Mouse (Mus musculus) thymus, adult 2 months (tissue): ENCODE data around the gene Traf3. TPM values are rescaled to one million over a fixed set of nuclear protein-coding genes. Genes with fewer than 3 reads are reported as not detected.

Source experiments
- DNase-seq: peaks from one replicate; pipeline ENCODE4 v3.0.0; 2021
- H3K27ac ChIP-seq: fragments of 200-500 bp; 2 replicates; pipeline ENCODE4 v1.5.1; 2012; ENCODE audit warnings: low read length, control low read depth; ENCODE audit not compliant: control insufficient read depth, insufficient read depth
- H3K27me3 ChIP-seq: fragments of 200-500 bp; 2 replicates; pipeline ENCODE4 v1.6.1; 2012; ENCODE audit warnings: mild to moderate bottlenecking, low read length, moderate library complexity, mixed read lengths; ENCODE audit not compliant: control insufficient read depth, insufficient read depth
- H3K36me3 ChIP-seq: fragments of 200-500 bp; 2 replicates; pipeline ENCODE4 v1.6.1; 2012; ENCODE audit warnings: mild to moderate bottlenecking, low read length, moderate library complexity; ENCODE audit not compliant: control insufficient read depth, insufficient read depth
- H3K4me1 ChIP-seq: fragments of 200-500 bp; replicated peaks from 2 replicates; pipeline ENCODE4 v1.6.1; 2012; ENCODE audit warnings: low read length; ENCODE audit not compliant: control insufficient read depth, insufficient read depth
- H3K4me3 ChIP-seq: fragments of 200-500 bp; 2 replicates; pipeline ENCODE4 v1.5.1; 2012; ENCODE audit warnings: mild to moderate bottlenecking, low read length, control low read depth, moderate library complexity; ENCODE audit not compliant: control insufficient read depth, insufficient read depth
- CTCF ChIP-seq: fragments of 200-500 bp; IDR thresholded peaks from 2 replicates; pipeline ENCODE4 v1.5.1; 2012; ENCODE audit warnings: mild to moderate bottlenecking, control low read depth, low read length, moderate library complexity, borderline replicate concordance; ENCODE audit not compliant: control insufficient read depth, poor library complexity, insufficient read depth; ENCODE audit errors: extremely low read depth
- POLR2A ChIP-seq: fragments of 200-500 bp; IDR thresholded peaks from 2 replicates; pipeline ENCODE4 v1.6.1; 2012; ENCODE audit warnings: mild to moderate bottlenecking, low read length, control low read depth, moderate library complexity; ENCODE audit not compliant: control insufficient read depth, poor library complexity, insufficient read depth; ENCODE audit errors: extremely low read depth
- WGBS: fragments of 180-500 bp; shearing (Covaris S2); methylation state at CpG from one replicate; pipeline ENCODE4 v1.1.7; 2018; 5-methylcytosine and 5-hydroxymethylcytosine counted together
- polyA plus RNA-seq: library from polyadenylated mRNA; depleted of rRNA; stranded (reverse); fragments of >200 nt; gene quantifications from 2 replicates; pipeline ENCODE4 v1.2.3, GENCODE M21; 2012; rRNA removed

Traf3 gene
- polyA plus RNA-seq, 1 experiment, result 40.2 TPM

GRCm38 (mm10) chr12:111309931-111310330 lies 143.8 kb downstream of the Traf3 start:
- DNase-seq, result no peak
- H3K27me3 ChIP-seq, result no peaks in the 10 kb centered on the region
- WGBS, result 80% methylated on average over 14 of the region's 14 CpGs
- no peak for TF ChIP-seq POLR2A
- TF ChIP-seq CTCF, result no peak
- no peak overlapping the region for H3K27ac ChIP-seq
- H3K4me1 ChIP-seq, result no peaks in the 10 kb centered on the region
- no peak overlapping the region for H3K4me3 ChIP-seq
- H3K36me3 ChIP-seq, result no peaks in the 10 kb centered on the region

GRCm38 (mm10) chr12:111311775-111312174 lies 145.6 kb downstream of the Traf3 start:
- DNase-seq, result no peak
- 94% methylated on average over 10 of the region's 10 CpGs for WGBS
- no peaks in the 10 kb centered on the region for H3K36me3 ChIP-seq

GRCm38 (mm10) chr12:111314273-111314672 lies 148.1 kb downstream of the Traf3 start:
- H3K27me3 ChIP-seq, result no peaks in the 10 kb centered on the region
- H3K36me3 ChIP-seq, result no peaks in the 10 kb centered on the region
- 96% methylated on average over 7 of the region's 7 CpGs for WGBS
- H3K4me1 ChIP-seq, result no peaks in the 10 kb centered on the region
- no peak overlapping the region for H3K27ac ChIP-seq
- TF ChIP-seq CTCF, result no peak
- TF ChIP-seq POLR2A, result no peak
- H3K4me3 ChIP-seq, result no peak overlapping the region
- DNase-seq, result no peak

More at GRCm38 (mm10) chr12:111311775-111312174, 145.6 kb downstream of the Traf3 start:
- Histone ChIP-seq H3K4me1 (no peaks in the 10 kb centered on the region), H3K27me3 (no peaks in the 10 kb centered on the region), H3K4me3 (no peak overlapping the region), H3K27ac (no peak overlapping the region)
- TF ChIP-seq CTCF, result no peak
- TF ChIP-seq POLR2A, result no peak

Other genes with a start within 250 kb of the Traf3 start
- 32.6 and 33.0 TPM in 2 replicates for gene Ankrd9, start 187.3 kb upstream of the Traf3 start, polyA plus RNA-seq
- 21.9 and 24.4 TPM in 2 replicates for gene Rcor1, start 127.0 kb upstream of the Traf3 start, polyA plus RNA-seq
- not detected in 2 replicates for gene 4930595D18Rik, start 18.1 kb downstream of the Traf3 start, polyA plus RNA-seq
- gene Amn, start 104.7 kb downstream of the Traf3 start, polyA plus RNA-seq, result 7.0 and 8.8 TPM in 2 replicates
- gene Cdc42bpb, start 211.3 kb downstream of the Traf3 start, polyA plus RNA-seq, result 59.2 and 62.1 TPM in 2 replicates
- 1.4 and 1.9 TPM in 2 replicates for gene Lbhd2, start 240.4 kb downstream of the Traf3 start, polyA plus RNA-seq